Mouse (Mus musculus): ENCODE measurements around the gene Wnt5b.

Wnt5b gene

GRCm38 (mm10) chr6:119386821-119387220 lies 157.3 kb downstream of the Wnt5b start:
- peak; percentile 65 for DNase-seq (ENCODE audit: low read depth)

DNA sequence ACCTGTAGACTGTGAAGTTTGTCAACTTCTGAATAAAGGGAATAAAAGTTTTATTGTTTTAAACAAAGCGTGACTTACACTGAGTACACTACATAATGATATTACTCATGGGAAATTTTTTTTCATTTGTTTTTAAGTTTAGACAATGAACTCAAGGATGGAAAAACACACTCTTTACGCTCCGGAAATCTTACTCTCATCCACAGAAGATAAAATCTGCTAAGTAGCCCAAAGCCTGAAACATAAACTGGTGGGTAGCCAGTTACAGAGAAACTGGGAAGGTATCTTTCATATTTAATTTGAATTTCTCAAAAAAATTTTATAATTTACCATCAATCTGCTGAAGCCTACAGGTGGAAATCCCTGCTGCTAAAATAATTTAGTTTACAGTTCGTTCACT lies 157.7 kb downstream of the Wnt5b start:
- peak; percentile 66 for DNase-seq (ENCODE audit: low read depth)

DNA sequence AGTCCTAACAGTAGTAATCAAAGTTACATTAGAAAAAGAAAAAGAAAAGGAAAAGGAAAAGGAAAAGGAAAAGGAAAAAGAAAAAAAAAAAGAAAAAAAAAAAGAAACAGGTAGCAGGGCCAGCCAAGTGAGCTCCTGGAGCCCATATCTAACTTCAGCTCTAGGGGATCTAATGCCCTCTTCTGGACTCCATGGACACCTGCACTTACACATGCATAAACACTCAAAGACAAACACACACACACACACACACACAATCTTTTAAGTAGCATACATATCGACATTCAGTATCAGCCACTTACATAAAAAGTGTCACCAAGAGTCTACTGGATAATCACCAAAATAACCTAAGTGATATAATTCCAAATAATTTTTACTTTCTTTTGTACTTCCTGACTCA lies 158.5 kb downstream of the Wnt5b start:
- DNase-seq (ENCODE audit: low read depth), result peak; percentile 69
